Mouse (Mus musculus): ENCODE results near the gene Nt5dc3.

GRCm38 (mm10) chr10:86846926-86847467 is 68.2 kb downstream of the Nt5dc3 start:
- TF ChIP-seq POLR2A (IDR thresholded peaks at IDR 0.05; ENCODE audit: borderline replicate concordance, extremely low read depth, insufficient read depth, insufficient read length, poor library complexity, severe bottlenecking) (no peak), CTCF (IDR thresholded peaks at IDR 0.05; ENCODE audit: borderline replicate concordance, extremely low read depth, insufficient read depth, insufficient read length) (no peak)
